Mouse (Mus musculus) C2C12 (cell line): ENCODE measurements around the gene Jsrp1. TPM values are rescaled to one million over a fixed set of nuclear protein-coding genes. Genes with fewer than 3 reads are reported as not detected.
A peak's percentile ranks its signal among the peaks of the same experiment; 100 is the strongest.

Experiments
- H3K27me3 ChIP-seq: one replicate; pipeline ENCODE4 v1.6.1; 2011; ENCODE audit not compliant: control insufficient read depth, insufficient read depth, insufficient read length
- H3K36me3 ChIP-seq: one replicate; pipeline ENCODE4 v1.6.1; 2011; ENCODE audit not compliant: control insufficient read depth, insufficient read depth
- H3K4me3 ChIP-seq: one replicate; pipeline ENCODE4 v1.5.1; 2011; ENCODE audit warnings: mild to moderate bottlenecking, control low read depth; ENCODE audit not compliant: poor library complexity, insufficient read depth, severe bottlenecking
- H3K79me2 ChIP-seq: one replicate; pipeline ENCODE4 v1.6.1; 2011; ENCODE audit not compliant: control insufficient read depth, insufficient read depth
- H3K79me3 ChIP-seq: one replicate; pipeline ENCODE4 v1.6.1; 2011; ENCODE audit warnings: low read depth, control low read depth
- H3ac ChIP-seq: one replicate; pipeline ENCODE3; 2011; ENCODE audit warnings: low read depth; ENCODE audit not compliant: control insufficient read depth, insufficient read length
- CEBPB ChIP-seq: IDR thresholded peaks from one replicate; pipeline ENCODE4 v1.6.1; 2011; ENCODE audit warnings: low read depth, mild to moderate bottlenecking, control low read depth, moderate library complexity
- CTCF ChIP-seq: IDR thresholded peaks from one replicate; pipeline ENCODE4 v1.5.1; 2011; ENCODE audit not compliant: control insufficient read depth, insufficient read depth, insufficient read length
- FOSL1 ChIP-seq: IDR thresholded peaks from one replicate; pipeline ENCODE4 v1.8.0; 2011; ENCODE audit warnings: mild to moderate bottlenecking, low read length; ENCODE audit not compliant: poor library complexity, insufficient read depth, severe bottlenecking
- MAX ChIP-seq: IDR thresholded peaks from one replicate; pipeline ENCODE4 v1.6.1; 2011; ENCODE audit warnings: mild to moderate bottlenecking, control low read depth
- MYOD1 ChIP-seq: IDR thresholded peaks from one replicate; pipeline ENCODE4 v1.6.1; 2011; ENCODE audit warnings: low read depth; ENCODE audit not compliant: control insufficient read depth, insufficient read length
- MYOG ChIP-seq: IDR thresholded peaks from one replicate; pipeline ENCODE4 v1.6.1; 2011; ENCODE audit not compliant: control insufficient read depth, insufficient read length; ENCODE audit errors: extremely low read depth
- USF1 ChIP-seq: IDR thresholded peaks from one replicate; pipeline ENCODE4 v1.6.1; 2011; ENCODE audit warnings: low read depth, mild to moderate bottlenecking, control low read depth, moderate library complexity
- polyA plus RNA-seq: library from polyadenylated mRNA; unstranded; fragments of >200 nt; fragmentation: generic; extraction: Trizol; gene quantifications from one replicate; pipeline ENCODE4 v1.2.1, GENCODE M21; 2012; ENCODE audit warnings: missing spikeins

The Jsrp1 gene
- polyA plus RNA-seq, 1 experiment = 29.2 TPM

- peaks cover 24% of the 10 kb centered on the region for H3K79me3 ChIP-seq
- TF ChIP-seq CTCF (no peak), MYOG (no peak), MAX (peak; percentile 39), FOSL1 (no peak)
- peaks cover 40% of the 10 kb centered on the region for H3K79me2 ChIP-seq
Observed at GRCm38 (mm10) chr10:80826151-80827062, 13.1 kb upstream of the Jsrp1 start, which contains the start of gene Oaz1. Gene Oaz1 (plus strand): TSS chr10:80826656.

GRCm38 (mm10) chr10:80824827-80825226 lies 11.5 kb upstream of the Jsrp1 start:
- peaks cover 24% of the 10 kb centered on the region for H3K79me3 ChIP-seq
- no peak overlapping the region for H3ac ChIP-seq
- H3K4me3 ChIP-seq = no peak overlapping the region
- H3K79me2 ChIP-seq = peaks cover 34% of the 10 kb centered on the region
- H3K27me3 ChIP-seq = no peaks in the 10 kb centered on the region
- peaks cover 14% of the 10 kb centered on the region for H3K36me3 ChIP-seq
- TF ChIP-seq MYOD1 = no peak
- no peak for TF ChIP-seq MAX
- no peak for TF ChIP-seq USF1
- TF ChIP-seq CTCF = no peak
- no peak for TF ChIP-seq FOSL1
- TF ChIP-seq CEBPB = no peak
- no peak for TF ChIP-seq MYOG

More at GRCm38 (mm10) chr10:80826151-80827062, 13.1 kb upstream of the Jsrp1 start, which contains the start of gene Oaz1:
- peak within 1 kb of the TSS; percentile 92 for H3K4me3 ChIP-seq
- peaks cover 26% of the 10 kb centered on the region for H3K36me3 ChIP-seq
- no peaks in the 10 kb centered on the region for H3K27me3 ChIP-seq
- peak within 1 kb of the TSS; percentile 99 for H3ac ChIP-seq

- no peak for TF ChIP-seq MAX
- TF ChIP-seq FOSL1 = no peak
- TF ChIP-seq USF1 = no peak
- no peak for TF ChIP-seq CEBPB
- no peak for TF ChIP-seq CTCF
- no peak for TF ChIP-seq MYOD1
- no peak for TF ChIP-seq MYOG
- peaks cover 26% of the 10 kb centered on the region for H3K79me2 ChIP-seq
- H3K4me3 ChIP-seq = no peak overlapping the region
- peaks cover 7% of the 10 kb centered on the region for H3K36me3 ChIP-seq
- H3ac ChIP-seq = no peak overlapping the region
- H3K27me3 ChIP-seq = no peaks in the 10 kb centered on the region
- peaks cover 19% of the 10 kb centered on the region for H3K79me3 ChIP-seq
Observed at GRCm38 (mm10) chr10:80823847-80824643, 10.7 kb upstream of the Jsrp1 start.

- Histone ChIP-seq H3K79me3 (peaks cover 14% of the 10 kb centered on the region), H3ac (no peak overlapping the region), H3K4me3 (no peak overlapping the region), H3K36me3 (peaks cover 1% of the 10 kb centered on the region), H3K79me2 (peaks cover 18% of the 10 kb centered on the region), H3K27me3 (no peaks in the 10 kb centered on the region)
- TF ChIP-seq FOSL1 (no peak), USF1 (no peak), CTCF (no peak), CEBPB (no peak), MYOG (no peak), MYOD1 (no peak), MAX (no peak)
Observed at GRCm38 (mm10) chr10:80823316-80823715, 10.0 kb upstream of the Jsrp1 start.

- Histone ChIP-seq H3K79me3 (peaks cover 6% of the 10 kb centered on the region), H3ac (no peak overlapping the region), H3K36me3 (no peaks in the 10 kb centered on the region), H3K27me3 (no peaks in the 10 kb centered on the region), H3K4me3 (no peak overlapping the region), H3K79me2 (peaks cover 11% of the 10 kb centered on the region)
- no peak for TF ChIP-seq USF1
- TF ChIP-seq MYOD1 = no peak
- no peak for TF ChIP-seq CTCF
- no peak for TF ChIP-seq CEBPB
- TF ChIP-seq FOSL1 = no peak
- no peak for TF ChIP-seq MYOG
- TF ChIP-seq MAX = no peak
Observed at GRCm38 (mm10) chr10:80822528-80822927, 9.2 kb upstream of the Jsrp1 start.
